8 mouse cellular contexts compared by ENCODE assay signal in the genomic region with DNA sequence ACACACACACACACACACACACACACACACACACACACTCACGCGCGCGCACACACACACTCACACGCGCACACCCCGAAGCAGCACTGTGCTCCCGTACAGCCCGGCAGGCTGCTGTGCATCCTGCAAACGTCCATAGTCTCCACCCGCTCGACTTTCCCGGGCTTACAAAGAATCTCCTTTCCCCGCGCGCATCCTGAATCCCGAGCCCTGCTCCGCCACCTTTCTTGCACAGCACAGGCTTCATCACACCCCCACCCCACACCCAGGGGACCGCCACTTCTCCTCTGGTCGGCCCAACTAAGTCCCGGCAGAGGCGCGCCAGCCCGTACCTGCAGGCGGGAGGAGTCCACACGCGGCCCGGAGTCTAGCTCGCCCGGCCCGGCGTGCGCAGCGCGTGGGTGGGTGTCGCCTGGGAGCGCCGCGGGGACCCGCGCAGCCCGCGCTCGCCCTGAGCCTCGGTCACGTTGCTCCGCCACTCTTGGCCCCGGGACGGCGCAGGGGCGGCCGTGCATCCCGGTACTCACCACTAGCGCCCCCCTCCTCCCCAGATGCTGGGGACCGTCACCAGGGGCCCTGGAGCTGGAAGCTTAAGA.
DNase-seq lines count a peak whose midpoint lies in the region; ATAC-seq lines count a peak whose summit lies in the region.

No protein-coding gene starts in this region.

- H3K9me3 ChIP-seq in hindbrain, embryonic 12.5 days (replicated peaks): no peaks in the 10 kb centered on the region
- no peaks in the 10 kb centered on the region for H3K9me3 ChIP-seq in midbrain, embryonic 16.5 days (replicated peaks; ENCODE audit: control insufficient read depth, low read length, poor library complexity, severe bottlenecking)

- H3K27me3 ChIP-seq in hindbrain, embryonic 12.5 days: no peaks in the 10 kb centered on the region
- H3K27me3 ChIP-seq in midbrain, embryonic 16.5 days (ENCODE audit: control insufficient read depth, insufficient read depth, low read depth, low read length): no peaks in the 10 kb centered on the region

- under 1% methylated on average over 48 of the region's 55 CpGs for WGBS in hindbrain, embryonic 12.5 days
- WGBS in midbrain, embryonic 16.5 days: under 1% methylated on average over 52 of the region's 55 CpGs

- H3K27ac ChIP-seq in hindbrain, embryonic 12.5 days: peak overlapping the region; percentile 99
- peak overlapping the region; percentile 96 for H3K27ac ChIP-seq in midbrain, embryonic 16.5 days (ENCODE audit: low read length)

- intact Hi-C loops in left cerebral cortex, postnatal 10 days (cut with DNase I): loop anchor here (10.0 kb wide), 1 partner anchor 289 kb away; a partner anchor contains a TSS

- peak overlapping the region; percentile 80 for H3K4me2 ChIP-seq in hindbrain, embryonic 12.5 days (replicated peaks)
- H3K4me2 ChIP-seq in midbrain, embryonic 16.5 days (ENCODE audit: low read length): peak overlapping the region; percentile 81

- peaks cover 3% of the 10 kb centered on the region; the same call in 1 of the 2 replicates for H3K4me1 ChIP-seq in hindbrain, embryonic 12.5 days
- H3K4me1 ChIP-seq in midbrain, embryonic 16.5 days (ENCODE audit: control insufficient read depth, insufficient read depth, low read length): peaks cover 21% of the 10 kb centered on the region

- H3K9ac ChIP-seq in hindbrain, embryonic 12.5 days: peak overlapping the region; percentile 84
- H3K9ac ChIP-seq in midbrain, embryonic 16.5 days (ENCODE audit: low read depth, low read length): peak overlapping the region; percentile 84

- no peaks in the 10 kb centered on the region for H3K36me3 ChIP-seq in hindbrain, embryonic 12.5 days
- no peaks in the 10 kb centered on the region for H3K36me3 ChIP-seq in midbrain, embryonic 16.5 days (ENCODE audit: control insufficient read depth, insufficient read depth, low read length)

- peak overlapping the region; percentile 82 for H3K4me3 ChIP-seq in hindbrain, embryonic 12.5 days
- peak overlapping the region; percentile 89 for H3K4me3 ChIP-seq in midbrain, embryonic 16.5 days (ENCODE audit: low read depth, low read length)

- ATAC-seq in hindbrain, embryonic 12.5 days (ENCODE audit: low FRiP score): peak; percentile 91
- ATAC-seq in midbrain, embryonic 16.5 days: peak; percentile 88

- peak; percentile 42 for DNase-seq in layer of hippocampus, adult 11-12 months (ENCODE audit: low spot score)
- DNase-seq in layer of hippocampus, adult 9-10 months (ENCODE audit: low spot score): no peak
- peak; percentile 60 to 70 for DNase-seq in cerebellum, postnatal 10 days
- DNase-seq in frontal cortex, postnatal 14 days (ENCODE audit: low spot score in 2 of 2): peak; percentile 17 to 49
- DNase-seq in left cerebral cortex, postnatal 10 days (ENCODE audit: extremely low spot score in 1 of 2, low spot score in 2 of 2): peak; percentile 30 to 72
- peak; percentile 21 for DNase-seq in testis, postnatal 14 days (ENCODE audit: low spot score)
